Mouse (Mus musculus) lung, postnatal 10 days (tissue): ENCODE data around the gene Ppp1r13l.

Experiments
- DNase-seq: peaks from one replicate; pipeline ENCODE4 v3.0.0; 2021

The Ppp1r13l gene

DNA sequence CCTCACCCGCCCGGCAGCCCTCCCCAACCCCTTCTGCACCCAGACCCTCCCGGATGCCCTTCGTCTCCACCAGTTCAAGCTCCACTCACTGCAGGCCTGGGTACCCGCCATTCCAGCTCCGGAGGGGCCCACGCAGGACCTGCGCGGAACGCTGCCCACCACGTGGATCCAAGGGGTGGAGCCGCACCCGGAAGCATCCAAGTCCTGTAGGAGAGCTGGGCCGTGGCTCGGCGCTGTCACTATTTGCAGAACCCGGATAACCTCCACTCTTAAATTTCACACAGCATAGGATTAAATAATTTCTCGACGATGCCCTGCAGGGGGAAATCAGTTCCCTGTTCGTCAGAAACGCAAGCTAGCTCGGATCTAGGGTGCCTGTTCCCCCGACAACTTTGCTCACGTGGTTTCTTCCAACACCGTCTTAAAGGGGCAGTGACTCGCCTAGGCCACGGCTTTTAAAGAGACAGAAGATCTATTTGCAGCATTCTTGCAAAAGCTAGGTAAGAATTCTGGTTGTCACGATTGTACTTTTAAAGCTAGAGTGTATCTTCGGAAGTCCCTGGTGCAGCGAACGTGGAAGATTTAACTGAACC lies at the start of gene Ppp1r13l, which contains the start of gene Cd3eap:
TSS of gene Ppp1r13l (plus strand) at position 451 of the 593 bp plus-strand sequence.
TSS of gene Cd3eap (minus strand) at position 185 of the 593 bp plus-strand sequence.
- DNase-seq, result peak; percentile 93

DNA sequence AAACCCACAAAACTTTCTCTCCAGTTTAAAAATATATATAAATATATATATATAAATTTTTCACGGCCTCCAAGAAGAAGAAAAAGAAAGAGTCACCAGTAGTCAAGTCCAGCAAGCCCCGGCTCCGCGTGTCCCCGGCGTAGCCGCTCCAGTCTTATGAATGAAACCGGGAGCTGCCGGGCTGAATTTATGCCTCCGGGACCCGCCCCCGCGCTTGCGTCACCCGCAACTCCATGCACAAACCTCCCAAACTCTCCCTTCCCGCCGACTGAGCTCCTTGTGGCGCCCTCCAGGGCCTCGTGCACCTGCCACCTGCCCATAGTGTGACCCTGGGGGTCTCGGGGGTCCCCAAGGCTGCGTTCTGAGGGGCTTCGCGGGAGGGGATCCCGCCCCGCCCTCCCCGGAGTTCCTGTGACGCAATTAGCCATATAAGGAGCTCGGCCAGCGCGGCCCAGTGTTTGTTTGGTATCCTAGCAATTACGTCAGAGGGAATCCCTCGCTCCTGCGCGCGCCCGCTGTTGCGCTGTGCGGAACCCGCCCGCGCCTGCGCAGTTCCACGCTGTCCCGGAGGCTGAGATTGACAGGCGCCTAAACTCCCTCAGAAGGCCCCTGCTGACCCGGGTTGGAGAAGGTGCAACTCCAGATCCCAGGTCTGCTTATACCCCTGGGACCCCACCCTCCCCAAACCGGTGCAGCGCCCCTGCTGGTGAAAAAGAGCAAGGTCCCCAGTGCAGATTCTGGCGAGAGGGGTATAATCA lies 49.5 kb upstream of the Ppp1r13l start, which contains the start of gene Fosb:
TSS of gene Fosb (minus strand) at position 168 of the 758 bp plus-strand sequence.
- DNase-seq, result peak; percentile 97

DNA sequence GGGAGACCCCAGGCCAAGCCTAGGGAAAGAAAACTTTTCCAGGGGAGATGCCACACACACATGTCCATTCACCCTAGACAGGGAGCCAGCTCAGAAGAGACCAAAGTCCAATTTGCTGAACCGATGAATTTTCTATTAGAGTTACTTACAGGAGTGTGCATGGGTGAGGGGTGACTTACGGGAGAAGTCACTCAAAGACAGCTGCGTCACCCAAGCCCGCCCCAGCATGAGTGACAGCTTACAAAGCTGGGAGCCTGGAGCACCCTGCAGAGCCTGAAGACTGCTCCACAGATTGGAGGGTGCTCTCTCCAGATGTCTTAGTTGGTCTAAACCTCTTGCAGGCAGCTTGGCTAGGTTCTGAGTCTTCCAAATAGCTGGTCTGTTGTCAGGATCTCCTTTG lies 47.6 kb upstream of the Ppp1r13l start:
- DNase-seq, result no peak

DNA sequence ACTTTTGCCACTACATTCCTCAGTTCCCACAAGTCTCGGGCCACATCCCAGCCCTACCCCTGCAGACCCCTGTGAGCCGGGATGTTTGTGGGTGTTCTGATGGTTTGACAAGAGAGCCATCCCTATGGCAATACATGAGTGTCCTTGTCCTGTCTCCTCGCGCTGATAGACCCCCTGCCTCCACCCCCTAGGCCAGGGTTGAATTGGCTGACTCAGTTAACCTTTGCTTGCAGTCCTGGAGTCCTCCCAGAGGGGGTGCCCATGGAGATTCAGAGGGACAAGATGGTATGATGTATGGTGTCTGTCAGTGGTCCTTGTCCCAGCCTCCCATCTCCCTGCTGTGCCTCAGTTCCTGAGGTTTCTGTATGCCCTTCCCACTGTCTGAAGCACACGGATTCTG lies 45.5 kb upstream of the Ppp1r13l start:
- DNase-seq, result no peak

DNA sequence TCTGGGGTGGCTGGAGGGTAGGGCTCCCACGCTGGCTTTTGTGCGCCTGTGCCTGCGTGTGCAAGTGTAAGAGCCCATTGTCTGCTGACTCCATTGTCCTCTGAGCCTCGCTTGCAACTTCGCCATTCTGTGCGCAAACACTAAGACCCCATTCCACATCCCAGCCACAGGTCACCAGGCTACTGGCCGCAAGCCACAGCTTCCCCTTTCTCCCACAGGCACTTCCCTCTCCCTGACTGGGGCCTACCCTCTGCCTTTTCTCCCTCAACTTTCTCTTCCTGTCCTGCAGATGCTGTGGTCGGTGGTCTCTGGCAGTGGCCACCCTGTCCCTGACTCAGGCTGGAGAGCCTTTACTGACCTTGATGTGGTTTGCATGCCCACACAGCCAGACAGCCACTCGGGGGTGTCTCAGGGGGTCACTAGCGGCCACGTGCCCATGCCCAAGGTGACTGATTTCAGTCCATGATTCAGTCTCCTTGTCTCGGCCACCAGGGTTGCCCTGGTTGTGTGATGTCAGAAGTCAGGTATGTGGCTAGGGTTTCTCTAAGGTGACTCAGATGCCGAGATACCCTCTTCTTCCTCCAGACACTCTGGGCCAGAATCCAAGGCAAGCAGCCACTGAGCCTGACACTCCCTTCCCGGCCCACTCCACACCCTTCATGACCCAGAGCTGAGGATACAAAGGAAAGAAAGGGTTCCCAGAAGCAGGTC lies 42.9 kb upstream of the Ppp1r13l start:
- no peak for DNase-seq

DNA sequence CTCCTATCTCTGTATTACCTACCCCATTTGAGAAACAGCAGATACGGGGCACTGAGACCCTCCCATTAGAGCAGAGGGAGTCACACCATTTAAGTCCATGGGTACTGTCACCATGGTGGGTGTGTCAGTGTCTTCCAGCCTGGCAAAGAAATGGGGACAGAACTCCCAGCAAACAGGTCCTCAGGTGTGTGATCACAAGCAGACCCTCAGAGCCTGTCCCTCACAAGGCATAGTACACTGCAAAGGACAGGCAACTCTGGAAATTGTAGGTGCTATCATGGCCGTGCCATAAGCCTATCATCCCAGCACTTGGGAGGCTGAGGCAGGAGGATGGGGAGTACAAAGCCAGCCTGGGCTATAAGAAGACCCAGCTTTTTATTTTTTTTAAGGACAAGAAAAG lies 41.3 kb upstream of the Ppp1r13l start:
- no peak for DNase-seq

DNA sequence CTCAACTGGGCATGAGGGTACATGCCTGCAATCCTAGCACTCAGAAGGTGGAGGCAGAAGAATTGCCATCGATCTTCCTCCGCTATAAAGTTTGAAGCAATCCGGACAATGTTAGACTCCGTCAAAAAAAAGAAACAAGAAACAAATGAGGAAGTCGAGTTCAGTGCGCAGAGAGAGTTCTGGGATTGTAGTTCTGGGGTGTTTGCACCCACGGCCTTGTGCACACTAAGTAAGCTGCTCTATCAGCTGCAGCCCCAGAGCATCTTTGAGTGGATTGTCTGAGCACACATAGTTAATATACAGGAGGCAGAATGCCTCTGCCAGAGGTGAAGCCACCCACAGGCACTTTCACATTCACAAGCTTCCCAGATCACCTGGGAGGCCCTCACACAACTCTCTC lies 40.9 kb upstream of the Ppp1r13l start:
- DNase-seq, result no peak

DNA sequence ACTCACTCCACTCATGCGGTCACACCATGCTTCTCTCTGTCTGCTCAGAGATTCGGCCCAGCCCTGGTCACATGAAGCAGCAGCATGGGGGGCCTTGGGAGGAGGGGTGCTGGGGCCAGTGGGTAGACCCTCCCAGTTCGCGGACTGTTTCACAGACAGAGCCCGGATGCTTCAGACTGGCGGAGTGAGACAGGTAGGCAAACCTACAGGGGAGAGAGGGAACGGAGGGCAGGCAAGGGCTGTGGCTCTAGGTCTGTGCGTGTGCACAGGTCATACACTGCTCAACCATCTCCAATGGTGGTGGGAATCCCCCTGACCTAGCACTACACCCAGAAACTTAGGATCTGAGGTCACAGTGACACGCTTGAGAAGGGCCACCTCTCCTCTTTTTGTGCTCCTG lies 40.1 kb upstream of the Ppp1r13l start:
- peak; percentile 46 for DNase-seq

DNA sequence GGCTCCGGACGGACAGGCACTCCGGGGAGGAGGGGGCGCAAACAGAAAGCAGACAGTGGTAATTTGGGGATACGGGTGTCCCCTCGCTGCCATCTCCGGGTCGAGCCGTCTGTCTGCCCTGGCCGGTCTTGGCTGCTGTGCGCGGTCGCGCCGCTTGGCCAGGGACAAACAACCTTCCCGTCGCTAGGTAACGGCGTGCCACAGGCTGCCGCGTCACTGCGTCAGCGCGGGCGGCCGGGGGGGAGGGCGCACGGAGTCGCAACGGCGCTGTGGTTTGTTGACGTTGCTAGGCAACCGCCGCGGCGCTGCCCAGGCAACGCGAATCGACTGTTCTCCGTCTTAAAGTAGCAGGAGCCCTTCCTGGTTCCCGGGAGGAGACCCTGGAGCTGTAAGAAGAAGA lies 39.6 kb upstream of the Ppp1r13l start:
- DNase-seq, result peak; percentile 98

DNA sequence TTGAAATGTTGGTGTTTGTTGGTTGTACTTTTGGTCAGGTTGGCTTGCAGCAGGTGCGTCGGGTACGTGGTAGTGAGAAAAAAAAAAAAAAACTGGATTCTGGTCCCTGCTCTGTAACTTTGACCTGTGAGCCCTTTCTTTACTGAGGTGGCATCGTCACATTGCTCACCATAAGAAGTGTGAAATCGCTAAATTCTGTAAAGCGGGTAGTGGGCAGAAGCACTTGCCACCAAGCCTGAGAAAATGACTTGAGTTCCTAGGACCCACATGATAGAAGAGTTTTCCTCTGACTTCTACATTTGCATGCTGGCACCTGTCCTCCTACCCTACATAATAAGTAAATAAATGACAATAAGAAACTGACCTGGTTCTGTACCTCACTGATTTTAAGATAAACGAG lies 38.9 kb upstream of the Ppp1r13l start:
- DNase-seq, result no peak

DNA sequence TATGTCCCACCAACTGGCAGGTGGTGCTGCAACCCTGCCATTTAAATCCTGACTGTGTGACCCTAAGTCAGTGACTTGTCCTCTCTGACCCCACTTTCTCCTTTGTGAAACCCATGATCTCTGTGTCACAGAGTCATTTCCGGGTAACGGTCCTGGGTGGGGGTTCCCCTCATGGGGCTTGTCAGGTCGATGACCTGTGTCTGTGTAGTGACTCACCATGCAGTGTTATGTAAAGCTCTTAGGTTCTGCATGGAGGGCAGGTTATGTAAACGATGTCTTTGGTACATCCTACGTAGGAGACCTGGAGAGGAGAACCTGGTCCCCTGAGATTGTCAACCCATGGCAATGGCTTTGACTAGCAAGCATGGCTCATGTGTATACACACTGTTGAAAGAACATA lies 38.1 kb upstream of the Ppp1r13l start:
- no peak for DNase-seq

DNA sequence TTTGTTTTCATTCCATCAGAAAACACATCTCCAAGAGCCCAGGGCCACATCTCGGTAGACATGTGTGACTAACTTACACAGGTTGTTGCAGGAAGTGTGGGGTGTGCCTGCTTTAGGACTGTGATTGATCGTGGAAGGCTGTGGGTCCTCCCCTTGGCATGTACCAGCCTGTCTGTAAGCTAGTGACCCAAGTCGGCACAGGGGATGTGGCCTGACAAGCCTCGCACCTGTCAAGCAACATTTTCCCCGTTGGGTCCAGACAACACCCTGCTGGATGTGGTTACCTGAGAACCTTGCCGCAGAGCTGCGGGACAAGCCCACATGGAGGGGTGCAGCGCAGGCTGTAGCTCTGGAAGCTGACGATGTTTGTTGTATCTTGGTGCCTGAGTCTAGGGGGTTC lies 37.1 kb upstream of the Ppp1r13l start:
- no peak for DNase-seq

DNA sequence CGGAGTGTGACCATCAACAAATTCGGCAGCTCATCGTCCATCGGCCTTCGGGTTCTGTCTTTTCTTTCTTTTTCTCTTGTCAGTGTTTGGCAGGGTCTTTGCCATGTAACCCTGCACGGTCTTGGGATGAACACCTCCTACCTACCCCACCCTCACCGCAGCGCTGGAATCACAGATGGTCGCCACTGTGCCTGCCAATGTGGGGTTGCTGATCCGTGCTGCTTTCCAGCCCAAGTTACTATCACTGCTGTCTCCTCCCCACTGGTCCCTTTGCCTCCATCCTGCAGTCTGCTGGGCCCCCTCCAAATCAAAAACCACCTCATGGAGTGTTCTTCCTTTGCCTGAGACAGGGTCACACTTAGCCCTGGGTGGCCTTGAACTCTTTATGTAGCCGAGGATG lies 35.3 kb upstream of the Ppp1r13l start:
- no peak for DNase-seq

DNA sequence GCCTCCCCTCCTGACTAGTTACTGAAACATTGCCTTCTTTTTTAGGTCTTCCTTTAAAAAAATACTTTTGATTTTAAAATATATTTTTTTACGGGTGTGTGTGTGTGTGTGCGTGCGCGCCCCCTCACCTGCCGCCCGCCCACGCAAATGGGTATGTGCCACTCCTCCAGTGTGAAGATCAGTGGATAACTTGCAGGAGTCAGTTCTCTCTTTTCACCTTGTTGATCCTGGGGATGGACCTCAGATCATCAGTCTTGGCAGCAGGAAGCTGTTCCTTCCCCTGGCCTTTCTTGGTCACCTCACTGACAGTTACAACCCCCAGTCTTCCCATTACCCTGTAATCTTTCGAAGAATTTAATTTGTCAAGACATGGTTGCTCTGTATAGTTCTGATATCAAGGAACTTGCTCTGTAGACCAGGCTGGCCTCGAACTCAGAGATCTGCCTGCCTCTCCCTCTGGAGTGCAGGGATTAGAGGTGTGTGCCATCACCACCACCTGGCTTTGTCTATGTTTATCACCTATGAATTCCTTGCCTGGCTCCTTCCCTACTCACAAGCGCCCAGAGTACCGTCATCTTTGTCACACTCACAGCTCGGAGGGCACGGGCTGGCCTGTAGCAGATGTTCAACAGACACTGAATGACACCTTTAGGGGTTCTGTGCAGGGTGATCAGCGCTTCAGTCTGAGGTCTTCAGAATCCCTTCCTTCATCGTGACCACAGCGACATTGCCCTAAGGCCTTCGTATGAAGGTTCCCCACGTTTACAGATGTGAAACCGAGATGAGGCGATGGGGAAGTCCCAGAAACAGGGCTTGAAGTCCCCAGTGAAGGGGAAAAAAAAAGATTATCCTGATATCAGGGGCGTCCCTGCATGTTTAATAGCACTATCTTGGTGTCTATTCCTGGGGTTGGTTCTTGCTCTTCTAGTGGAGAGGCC lies 34.0 kb upstream of the Ppp1r13l start:
- DNase-seq, result no peak

DNA sequence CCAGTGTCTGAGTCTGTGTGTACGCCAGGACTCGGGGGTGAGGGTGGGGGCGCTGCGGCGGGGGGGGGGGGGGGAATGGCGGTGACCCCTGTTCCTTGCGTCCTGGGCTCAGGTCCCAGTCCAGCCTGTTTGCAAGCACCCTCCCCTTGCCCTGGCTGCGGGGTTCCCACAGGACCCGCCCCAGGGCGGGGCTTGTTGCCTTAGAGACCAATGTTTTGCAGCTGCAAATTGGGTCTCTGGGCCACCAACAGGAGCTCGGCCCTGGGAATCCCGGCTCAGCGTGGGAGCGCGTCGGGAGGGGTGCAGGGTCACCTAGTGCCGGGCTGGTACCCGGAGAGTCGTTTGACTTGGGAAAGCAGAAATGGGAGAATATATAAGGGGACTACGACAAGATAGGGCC lies 33.2 kb upstream of the Ppp1r13l start:
- DNase-seq, result peak; percentile 97

DNA sequence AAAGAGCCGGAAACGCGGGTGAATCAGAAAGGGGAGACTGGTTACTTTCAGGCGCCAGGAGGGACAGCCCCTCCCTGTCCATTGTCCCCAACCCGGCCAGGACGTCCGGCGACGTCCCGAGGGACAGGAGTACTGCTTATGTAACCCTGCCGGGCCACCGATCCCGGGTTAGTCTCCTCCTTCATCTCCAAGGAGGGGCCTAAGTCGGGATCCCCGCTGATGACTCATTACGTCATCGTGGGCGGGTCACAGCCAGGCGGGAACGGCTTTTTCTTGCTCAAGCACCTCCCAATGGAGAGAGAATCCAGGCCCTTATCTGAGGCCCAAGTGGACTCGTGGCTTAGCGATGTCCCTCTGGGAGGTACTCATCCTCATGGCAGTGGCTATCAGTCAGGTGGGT lies 32.4 kb upstream of the Ppp1r13l start:
- DNase-seq, result peak; percentile 97

DNA sequence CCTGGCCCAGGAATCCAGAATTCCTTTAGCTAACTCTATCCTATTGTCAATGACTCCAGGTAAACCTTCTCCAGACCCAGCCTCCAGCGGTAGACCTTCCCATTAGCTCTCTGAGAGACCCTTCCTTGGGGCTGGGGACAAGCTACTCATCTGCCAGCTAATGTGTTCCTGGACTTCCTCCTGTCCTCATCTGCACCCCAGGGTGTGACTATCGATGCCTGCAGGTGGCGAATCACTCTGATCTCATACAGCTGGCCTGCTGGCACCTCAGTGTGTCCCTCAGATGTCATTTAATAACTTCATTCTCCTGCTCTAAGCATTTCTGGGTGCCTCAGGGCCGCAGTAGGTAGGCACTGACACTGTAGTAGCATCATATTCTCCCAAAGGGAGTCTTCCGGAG lies 31.8 kb upstream of the Ppp1r13l start:
- no peak for DNase-seq

DNA sequence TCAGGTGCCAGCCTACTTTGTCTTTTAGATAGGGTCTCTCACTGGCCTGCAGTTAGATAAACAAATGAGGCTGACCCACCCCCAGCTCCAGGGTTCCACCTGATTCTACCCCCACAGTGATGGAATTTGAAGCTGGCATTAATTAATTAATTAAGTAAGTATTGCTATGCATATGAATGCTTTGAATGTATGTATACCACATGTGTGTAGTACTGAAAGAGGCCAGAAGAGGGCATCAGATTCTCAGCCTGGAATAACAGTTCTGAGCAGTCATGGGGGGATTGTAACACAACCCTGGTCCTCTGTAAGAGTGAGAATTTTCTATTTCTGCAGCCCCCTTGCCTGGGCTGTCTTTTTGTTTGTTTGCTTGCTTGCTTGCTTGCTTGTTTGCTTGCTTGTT lies 31.1 kb upstream of the Ppp1r13l start:
- DNase-seq, result no peak

DNA sequence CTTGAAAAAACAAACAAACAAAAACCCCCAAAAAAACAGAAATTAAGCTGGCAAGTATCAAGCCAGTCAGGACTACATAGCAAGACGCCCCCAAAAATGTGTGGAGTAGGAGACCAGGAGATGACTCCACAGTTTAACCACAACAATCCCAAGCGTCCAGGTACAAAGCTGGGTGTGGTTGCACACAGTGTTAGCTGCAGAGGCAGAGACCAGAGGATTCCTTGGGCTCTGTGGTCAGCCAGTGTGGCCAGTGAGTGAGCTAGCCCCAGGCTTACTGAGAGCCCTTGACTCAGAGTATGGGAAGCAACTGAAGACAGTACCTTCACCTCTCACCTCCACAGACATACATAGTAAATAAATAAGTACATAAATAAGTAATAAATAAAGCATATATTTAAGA lies 27.6 kb upstream of the Ppp1r13l start:
- no peak for DNase-seq

DNA sequence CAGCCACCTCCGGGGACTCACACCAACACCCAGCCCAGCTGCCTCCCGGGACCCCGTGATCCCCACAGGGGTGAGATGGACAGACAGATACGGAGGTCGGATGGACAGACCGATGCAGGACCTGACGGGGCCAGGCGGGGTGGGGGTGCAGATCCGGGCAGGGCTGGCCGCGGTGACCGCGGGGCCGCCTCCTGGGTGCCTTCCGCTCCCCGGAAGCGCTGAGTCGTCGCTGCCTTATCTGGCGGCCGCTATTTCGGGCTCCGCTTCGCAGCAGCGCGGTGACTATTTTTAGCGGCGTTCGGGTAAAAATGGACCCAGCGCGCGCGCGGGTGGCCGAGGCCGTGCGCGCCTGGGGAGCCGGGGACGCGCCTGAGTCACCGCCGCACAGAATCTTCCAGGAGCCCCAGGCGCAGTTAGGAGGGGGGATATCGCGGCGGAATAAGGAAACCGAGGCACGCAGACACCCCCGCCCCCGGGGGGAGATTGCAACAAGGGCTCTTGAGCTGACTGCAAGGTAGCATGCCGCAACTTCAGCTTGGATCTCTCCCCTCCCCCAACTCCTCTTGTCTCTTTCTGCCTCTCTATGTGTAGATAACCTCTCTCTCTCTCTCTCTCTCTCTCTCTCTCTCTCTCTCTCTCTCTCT lies 26.7 kb upstream of the Ppp1r13l start:
- DNase-seq, result peak; percentile 85

DNA sequence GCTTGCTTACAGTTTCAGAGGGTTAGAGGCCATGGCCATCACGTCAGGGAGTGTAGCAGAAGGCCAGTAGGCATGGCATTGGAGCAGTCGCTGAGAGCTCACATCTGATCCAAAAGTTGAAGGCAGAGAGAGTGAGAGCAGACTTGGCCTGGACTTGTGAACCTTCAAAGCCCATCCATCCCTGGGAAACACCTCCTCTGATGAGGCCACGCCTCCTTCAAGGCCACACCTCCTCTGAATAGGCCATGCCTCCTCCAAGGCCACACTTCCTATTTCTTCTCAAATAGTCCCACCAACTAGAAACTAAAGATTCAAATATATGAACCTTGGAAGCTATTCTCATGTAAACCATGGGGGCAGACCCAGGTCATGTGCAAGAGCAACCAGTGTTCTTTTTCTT lies 24.0 kb upstream of the Ppp1r13l start:
- DNase-seq, result peak; percentile 60

DNA sequence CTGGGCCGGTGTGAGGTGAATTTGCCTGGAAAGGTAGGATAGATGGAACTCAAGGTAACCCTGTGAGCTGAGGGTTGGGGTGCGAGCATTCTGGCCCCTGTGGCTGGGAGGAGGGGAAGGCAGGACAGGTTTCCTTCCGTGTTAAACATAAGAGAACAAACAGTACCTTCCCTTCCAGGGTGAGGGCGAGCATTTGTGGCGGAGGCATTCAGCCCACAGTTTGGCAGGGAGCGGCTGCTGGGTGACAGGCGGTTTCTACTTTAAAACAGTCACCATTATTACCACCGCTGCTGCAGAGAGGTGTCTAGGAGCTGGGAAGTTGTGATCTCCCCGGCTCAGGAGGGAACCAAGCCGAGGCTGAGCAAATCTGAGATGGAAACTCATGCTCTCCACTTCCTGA lies 22.4 kb upstream of the Ppp1r13l start:
- no peak for DNase-seq
